Mouse (Mus musculus) frontal cortex, postnatal 10 days (tissue): Measurements from ENCODE around the gene D630003M21Rik.
A peak's percentile ranks its signal among the peaks of the same experiment; 100 is the strongest.

Experiments
- DNase-seq, 2 experiments: peaks; one replicate each; pipeline ENCODE4 v3.0.0; 2022; ENCODE audit warnings: low spot score in 2 of 2, mixed read lengths in 1 of 2

D630003M21Rik gene

DNA sequence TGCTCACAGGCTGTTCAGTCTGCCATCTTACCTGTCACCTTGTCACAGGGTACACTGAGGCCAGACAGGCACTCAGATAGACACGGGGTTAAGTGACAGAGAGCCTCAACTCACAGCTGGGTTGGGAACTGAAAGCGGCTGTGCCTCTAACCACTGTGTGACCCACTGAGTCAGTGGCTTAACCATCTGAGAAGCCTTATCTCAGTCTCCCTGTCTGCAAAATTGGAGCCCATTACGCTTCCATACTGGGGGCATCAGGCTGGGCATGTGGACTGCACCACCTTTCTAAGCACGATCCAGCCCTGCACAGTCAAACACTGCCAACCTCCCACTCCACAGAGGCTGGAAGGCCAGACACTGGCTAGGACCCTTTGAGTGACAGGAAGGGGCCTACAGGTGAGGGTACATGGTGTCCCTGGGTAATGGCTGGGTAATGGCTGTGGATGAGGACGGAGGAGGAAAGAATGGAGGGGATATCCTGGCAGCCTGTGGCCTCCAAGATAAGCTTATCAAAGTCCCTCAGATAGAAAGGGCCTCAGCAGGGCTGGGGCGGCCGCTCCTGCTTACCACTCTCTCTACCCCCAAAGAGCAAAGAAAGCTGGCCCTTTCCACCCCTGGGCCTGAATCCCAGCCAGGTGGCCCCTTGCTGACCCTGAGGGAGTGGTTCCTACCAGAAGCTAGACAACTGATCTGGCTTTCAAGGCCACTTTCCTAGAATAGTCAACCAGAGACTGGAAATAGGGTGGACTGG, 87.2 kb downstream of the D630003M21Rik start:
- no peak for DNase-seq

DNA sequence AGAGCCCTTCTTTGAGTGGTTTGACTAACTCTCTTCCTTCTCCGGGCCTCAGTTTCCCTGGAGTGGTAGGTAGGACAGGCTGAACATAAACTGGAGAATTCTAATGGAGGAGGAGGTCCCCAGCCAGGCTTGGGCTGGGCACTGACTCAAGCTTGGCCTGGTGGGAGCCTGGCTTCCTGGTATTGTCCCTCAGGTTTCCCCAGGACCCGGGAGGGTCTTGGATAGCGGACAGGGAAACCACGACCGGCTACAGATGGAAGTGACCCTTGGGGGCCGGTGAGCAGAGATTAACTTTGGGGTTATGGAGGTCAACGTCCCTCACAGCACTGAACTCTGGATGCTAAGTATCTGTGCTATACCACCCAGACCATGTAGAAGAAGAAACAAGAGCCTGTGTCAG, 87.8 kb downstream of the D630003M21Rik start:
- DNase-seq, result no peak

DNA sequence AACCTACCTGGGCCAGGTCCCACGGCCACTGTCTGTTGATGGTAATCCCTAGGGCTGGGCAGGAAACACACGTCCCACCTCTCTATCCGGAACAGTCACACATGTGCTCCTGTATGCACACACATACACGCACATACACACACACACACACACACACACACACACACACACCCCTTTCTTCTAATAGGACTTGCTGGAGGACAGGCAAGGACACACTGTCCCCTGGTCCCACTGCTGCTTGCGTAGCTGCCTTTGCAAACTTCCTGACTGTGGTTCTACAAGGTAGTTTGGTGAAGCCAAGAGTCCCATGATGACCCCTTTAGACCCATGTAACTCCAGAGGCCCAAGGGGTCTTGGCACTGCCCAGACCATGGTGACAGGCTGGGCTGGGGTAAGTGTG, 88.4 kb downstream of the D630003M21Rik start:
- DNase-seq, result no peak

DNA sequence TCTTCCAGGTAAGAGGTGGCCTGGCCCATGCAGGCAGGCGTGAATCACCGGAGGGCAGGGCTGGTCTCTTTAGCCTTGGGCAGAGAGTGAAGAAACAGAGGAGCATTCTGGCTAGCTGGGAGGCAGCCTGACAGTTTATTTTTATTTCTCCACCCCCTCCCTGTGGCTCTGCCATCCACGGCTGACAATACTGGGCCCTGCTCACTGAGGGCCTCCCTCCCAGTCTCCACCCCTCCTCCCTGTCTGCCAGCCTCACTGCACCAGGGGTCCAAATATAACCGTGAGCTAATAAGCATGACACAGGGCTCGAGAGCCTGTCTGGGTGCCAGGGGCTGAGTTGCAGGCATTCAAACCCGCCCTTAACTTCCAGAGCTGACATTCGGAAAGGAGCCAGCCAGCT, 89.4 kb downstream of the D630003M21Rik start:
- peak; percentile 39 to 43 for DNase-seq

DNA sequence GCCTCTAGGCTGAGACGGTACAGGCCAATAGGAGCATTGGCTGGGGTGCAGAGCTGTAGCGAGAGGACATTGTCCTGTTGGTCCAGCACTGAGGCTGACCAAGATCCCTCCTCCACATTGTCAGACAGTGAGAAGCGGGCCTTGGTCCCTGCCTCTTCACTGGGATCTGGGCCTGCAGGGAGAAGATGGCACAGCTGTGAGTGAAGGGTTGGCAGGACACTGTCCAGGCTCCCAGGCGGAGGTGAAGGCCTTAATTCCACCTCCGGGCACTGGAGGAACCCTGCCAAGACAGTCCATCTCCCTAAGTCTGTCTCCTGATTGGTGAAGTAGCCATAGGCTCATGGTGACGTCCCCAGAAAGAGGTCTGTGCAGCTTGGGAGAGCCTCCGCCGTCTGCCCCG, 90.2 kb downstream of the D630003M21Rik start:
- DNase-seq, result no peak

DNA sequence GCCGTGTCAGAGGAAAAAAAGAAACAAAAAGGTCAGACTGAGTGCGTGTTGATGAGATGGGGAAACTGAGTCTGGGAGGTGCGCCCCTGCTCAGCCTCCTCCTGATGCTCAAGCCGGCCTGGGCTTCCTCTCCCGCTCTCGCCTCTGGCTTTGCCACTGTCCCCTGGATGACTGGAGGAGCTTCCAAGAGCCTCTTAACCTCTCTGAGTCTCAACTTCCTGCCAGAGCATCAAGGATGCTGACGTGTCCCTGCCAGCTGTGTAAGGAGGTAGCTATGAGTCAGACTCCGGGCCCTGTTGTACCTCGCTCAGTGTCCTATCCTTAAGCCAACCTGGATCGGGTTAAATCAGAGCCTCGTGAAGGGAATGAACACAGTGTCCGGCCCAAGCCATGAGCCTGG, 91.3 kb downstream of the D630003M21Rik start:
- DNase-seq, result no peak

DNA sequence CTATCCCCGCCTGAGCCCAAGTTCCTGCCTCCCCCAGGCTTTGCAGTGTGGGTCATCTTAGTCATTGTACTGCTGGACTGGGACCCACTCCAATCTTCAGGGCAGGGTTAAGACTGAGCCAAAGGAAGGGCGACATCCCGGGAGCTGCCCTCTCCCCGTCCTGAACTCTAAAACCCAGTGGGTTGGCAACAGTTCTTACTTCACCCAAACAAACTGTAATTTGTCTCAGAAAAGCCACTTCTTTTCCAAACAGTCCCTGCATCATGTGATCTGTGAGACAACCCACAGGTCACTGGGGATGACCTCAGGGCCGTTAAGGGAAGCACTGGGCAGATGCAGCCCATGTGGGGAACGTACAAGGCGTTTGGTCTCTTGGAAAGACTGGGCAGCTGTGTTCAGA, 92.8 kb downstream of the D630003M21Rik start:
- DNase-seq, result no peak

DNA sequence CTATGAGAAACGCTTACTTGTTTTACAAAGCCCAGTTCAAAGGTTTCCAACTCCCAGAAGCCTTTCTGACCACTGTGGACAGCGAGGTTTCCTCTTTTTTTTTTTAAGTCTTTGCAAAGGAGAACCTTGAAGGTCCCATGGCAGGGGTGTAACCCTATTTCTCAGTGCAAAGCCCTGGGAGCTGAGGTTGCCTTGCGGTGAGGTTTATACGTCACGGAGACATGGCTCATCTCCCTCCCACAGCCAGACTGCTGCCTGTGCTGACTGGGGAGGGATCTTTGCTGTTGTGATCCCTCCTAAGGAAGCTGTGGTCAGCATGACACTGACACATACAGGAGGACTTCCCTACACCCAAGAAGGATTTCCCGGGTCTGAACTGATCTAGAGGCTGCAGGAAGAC, 96.0 kb downstream of the D630003M21Rik start:
- no peak for DNase-seq
